Mouse (Mus musculus) lung, embryonic 16.5 days (tissue): ENCODE measurements around the gene Gsdma2. TPM values are rescaled to one million over a fixed set of nuclear protein-coding genes. Genes with fewer than 3 reads are reported as not detected.

Experiments used
- ATAC-seq: fragments of 200-750 bp; cut with Nextera tagmentation; 2 replicates; pipeline ENCODE4 v1.8.0; 2017; ENCODE audit warnings: low read depth, mild to moderate bottlenecking, moderate library complexity
- H3K27ac ChIP-seq: fragments of 300-500 bp; sonication (generic); 2 replicates; pipeline ENCODE4 v1.5.1; 2014; ENCODE audit warnings: mild to moderate bottlenecking, control low read depth, low read length
- H3K27me3 ChIP-seq: fragments of 300-500 bp; sonication (generic); 2 replicates; pipeline ENCODE4 v1.6.1; 2014; ENCODE audit warnings: low read depth, low read length, mixed read lengths; ENCODE audit not compliant: control insufficient read depth, insufficient read depth
- H3K36me3 ChIP-seq: fragments of 300-500 bp; sonication (generic); 2 replicates; pipeline ENCODE4 v1.6.1; 2014; ENCODE audit warnings: low read length; ENCODE audit not compliant: control insufficient read depth, insufficient read depth
- H3K4me1 ChIP-seq: fragments of 300-500 bp; sonication (generic); replicated peaks from 2 replicates; pipeline ENCODE4 v1.6.1; 2014; ENCODE audit warnings: low read length, mixed read lengths; ENCODE audit not compliant: control insufficient read depth, insufficient read depth
- H3K4me2 ChIP-seq: fragments of 300-500 bp; sonication (generic); 2 replicates; pipeline ENCODE4 v1.6.1; 2014; ENCODE audit warnings: low read depth, low read length, control low read depth
- H3K4me3 ChIP-seq: fragments of 300-500 bp; sonication (generic); 2 replicates; pipeline ENCODE4 v1.5.1; 2014; ENCODE audit warnings: mild to moderate bottlenecking, low read length, control low read depth
- H3K9ac ChIP-seq: fragments of 300-500 bp; sonication (generic); 2 replicates; pipeline ENCODE4 v1.6.1; 2014; ENCODE audit warnings: low read length, control low read depth
- H3K9me3 ChIP-seq: fragments of 300-500 bp; sonication (generic); 2 replicates; pipeline ENCODE4 v1.6.1; 2016; ENCODE audit warnings: low read length; ENCODE audit not compliant: control insufficient read depth
- WGBS: fragments of 180-500 bp; shearing (Covaris S2); extraction: QIAGEN DNeasy Blood & Tissue Kit; methylation state at CpG from one replicate; pipeline ENCODE4 v1.1.7; 2014; 5-methylcytosine and 5-hydroxymethylcytosine counted together
- polyA plus RNA-seq: library from polyadenylated mRNA; unstranded; fragments of >200 nt; fragmentation: Nextera tagmentation; extraction: Ambion mirVana; gene quantifications from 2 replicates; pipeline ENCODE4 v1.2.1, GENCODE M21; 2015

Gene Gsdma2
- polyA plus RNA-seq, 1 experiment from 2014 or later = not detected

DNA sequence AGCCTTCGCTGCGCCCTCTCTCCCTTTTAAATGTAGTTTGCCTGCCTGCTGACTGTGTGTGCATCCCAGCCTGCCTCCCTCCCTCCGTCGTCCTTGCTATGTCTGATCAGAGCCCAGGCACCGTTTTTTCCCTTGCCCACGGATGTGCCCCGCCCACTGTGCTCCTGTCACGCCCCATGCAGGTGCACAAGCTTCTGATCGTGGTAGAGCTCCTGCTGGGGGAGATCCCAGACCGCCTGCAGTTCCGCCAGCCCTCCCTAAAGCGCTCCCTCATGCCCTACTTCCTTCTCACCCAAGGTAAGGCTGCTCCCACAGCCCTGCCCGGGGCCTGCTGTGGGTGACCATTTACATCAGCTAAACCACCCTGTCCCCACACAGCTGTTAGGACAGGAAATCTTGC, 46.6 kb downstream of the Gsdma2 start:
- Histone ChIP-seq H3K4me3 (no peak overlapping the region), H3K9ac (no peak overlapping the region), H3K9me3 (no peaks in the 10 kb centered on the region), H3K27me3 (no peaks in the 10 kb centered on the region), H3K36me3 (peaks cover 51% of the 10 kb centered on the region), H3K4me2 (no peak overlapping the region), H3K4me1 (no peaks in the 10 kb centered on the region), H3K27ac (no peak overlapping the region)
- WGBS = 66% methylated on average over 13 of the region's 13 CpGs
- peak; percentile 18; the same call in 1 of the 2 replicates for ATAC-seq

DNA sequence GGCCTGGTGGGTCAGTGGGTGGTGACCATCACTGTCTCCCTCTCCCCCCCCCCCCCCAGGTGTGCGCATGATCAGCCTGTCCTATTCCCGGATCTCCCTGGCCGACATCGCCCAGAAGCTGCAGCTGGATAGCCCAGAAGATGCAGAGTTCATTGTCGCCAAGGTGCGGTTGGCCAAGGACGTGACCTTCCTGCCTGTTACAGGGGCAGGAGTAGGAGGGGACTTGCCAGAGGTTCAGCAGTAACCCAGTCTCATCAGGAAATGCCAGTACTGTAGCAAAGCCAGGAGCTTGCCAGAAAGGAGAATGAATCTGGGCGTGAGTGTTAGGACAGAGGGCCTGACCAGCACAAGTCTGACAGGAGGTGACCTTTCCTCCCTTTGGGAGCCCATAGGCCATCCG, 47.2 kb downstream of the Gsdma2 start:
- H3K36me3 ChIP-seq = peaks cover 48% of the 10 kb centered on the region
- no peaks in the 10 kb centered on the region for H3K9me3 ChIP-seq
- ATAC-seq = no peak
- H3K9ac ChIP-seq = no peak overlapping the region
- no peaks in the 10 kb centered on the region for H3K27me3 ChIP-seq
- no peaks in the 10 kb centered on the region for H3K4me1 ChIP-seq
- H3K4me3 ChIP-seq = no peak overlapping the region
- H3K4me2 ChIP-seq = no peak overlapping the region
- WGBS = 94% methylated on average over 9 of the region's 9 CpGs
- H3K27ac ChIP-seq = no peak overlapping the region

DNA sequence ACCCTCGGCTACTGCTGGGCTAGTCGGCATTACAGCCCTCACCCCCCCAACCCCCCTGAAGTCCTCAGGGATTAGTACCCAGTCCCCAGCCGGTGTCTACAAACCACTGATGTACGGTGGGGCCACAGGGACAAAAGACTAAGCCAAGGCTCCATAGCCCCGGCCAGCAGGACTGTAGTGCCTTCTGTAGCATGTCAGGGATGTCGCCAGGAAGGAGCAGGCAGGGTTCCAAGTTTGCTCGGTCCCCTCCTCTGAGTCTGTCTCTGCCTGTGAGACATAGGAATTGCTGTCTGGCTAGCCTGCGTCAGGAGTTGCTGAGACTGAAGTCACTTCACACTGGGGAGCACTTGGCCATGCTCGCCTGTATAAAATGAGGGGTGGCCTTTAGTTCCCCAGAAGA, 47.7 kb downstream of the Gsdma2 start:
- Histone ChIP-seq H3K4me2 (no peak overlapping the region), H3K4me1 (no peaks in the 10 kb centered on the region), H3K27me3 (no peaks in the 10 kb centered on the region), H3K4me3 (no peak overlapping the region), H3K27ac (no peak overlapping the region), H3K9me3 (no peaks in the 10 kb centered on the region), H3K36me3 (peaks cover 46% of the 10 kb centered on the region), H3K9ac (no peak overlapping the region)
- WGBS = 67% methylated on average over 9 of the region's 9 CpGs
- no peak for ATAC-seq

DNA sequence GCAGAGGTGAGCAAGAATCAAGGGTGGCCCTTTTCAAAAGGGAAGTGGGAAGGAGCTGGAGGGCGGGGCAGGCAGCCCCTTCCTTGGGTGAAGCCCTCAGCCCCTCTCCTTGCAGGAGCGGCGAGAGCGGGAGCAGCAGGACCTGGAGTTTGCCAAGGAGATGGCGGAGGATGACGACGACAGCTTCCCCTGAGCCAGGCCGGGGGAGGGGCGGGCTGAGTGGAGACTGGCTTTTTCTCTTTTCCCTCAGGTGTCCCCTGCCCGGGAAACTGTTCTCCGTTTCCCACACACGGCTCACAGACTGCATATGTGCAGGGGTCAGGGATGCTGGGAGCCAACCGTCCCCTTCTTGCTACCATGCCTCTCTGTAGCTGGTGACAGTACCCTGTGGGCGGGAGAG, 48.8 kb downstream of the Gsdma2 start:
- Histone ChIP-seq H3K4me3 (no peak overlapping the region), H3K36me3 (peaks cover 36% of the 10 kb centered on the region), H3K27me3 (no peaks in the 10 kb centered on the region), H3K4me1 (no peaks in the 10 kb centered on the region), H3K4me2 (no peak overlapping the region), H3K27ac (no peak overlapping the region), H3K9ac (no peak overlapping the region), H3K9me3 (no peaks in the 10 kb centered on the region)
- WGBS = 61% methylated on average over 13 of the region's 14 CpGs
- ATAC-seq = no peak

DNA sequence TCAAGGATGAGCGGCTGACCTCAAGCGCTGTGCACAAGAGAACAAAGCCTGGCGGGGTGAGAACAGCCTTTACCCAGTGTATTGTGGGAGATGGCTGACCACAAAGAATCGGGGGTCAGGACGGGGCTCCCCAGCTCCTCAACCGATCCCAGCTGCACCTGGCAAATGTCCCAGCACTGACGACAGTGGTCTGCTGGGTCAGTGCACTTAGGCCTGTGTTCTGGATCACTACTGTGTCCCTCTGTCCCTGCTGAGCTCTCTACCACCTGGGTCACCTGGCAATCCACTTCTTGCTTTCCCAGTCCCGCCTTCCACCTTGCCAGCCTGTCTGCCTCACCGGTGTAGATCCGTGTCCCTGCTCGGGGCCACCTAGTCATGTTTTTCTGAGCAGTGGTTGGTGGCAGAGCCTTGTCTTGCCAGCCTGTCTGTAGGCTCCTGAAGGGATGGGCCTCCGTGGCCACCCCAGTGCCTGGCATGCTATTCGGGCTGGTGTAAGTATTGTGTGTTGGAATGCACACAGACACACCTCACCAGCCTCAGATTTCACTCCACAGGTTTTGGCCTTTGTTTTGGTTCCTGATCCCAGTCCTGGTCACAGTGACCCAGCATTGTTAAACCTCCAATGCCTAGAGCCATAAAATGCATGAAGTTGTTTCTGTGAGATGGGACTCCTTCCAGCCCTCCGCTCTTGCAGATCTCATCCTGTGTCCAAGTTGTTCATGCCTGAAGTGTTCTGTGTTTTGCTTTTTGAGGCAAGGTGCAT, 50.1 kb downstream of the Gsdma2 start:
- H3K27ac ChIP-seq = no peak overlapping the region
- H3K4me3 ChIP-seq = no peak overlapping the region
- no peak overlapping the region for H3K4me2 ChIP-seq
- peaks cover 25% of the 10 kb centered on the region for H3K36me3 ChIP-seq
- no peaks in the 10 kb centered on the region for H3K27me3 ChIP-seq
- ATAC-seq = no peak
- no peak overlapping the region for H3K9ac ChIP-seq
- 78% methylated on average over 14 of the region's 14 CpGs for WGBS
- no peaks in the 10 kb centered on the region for H3K9me3 ChIP-seq
- H3K4me1 ChIP-seq = 0 out of 2 replicates have a peak, but pooled peaks cover 5% of the 10 kb centered on the region

DNA sequence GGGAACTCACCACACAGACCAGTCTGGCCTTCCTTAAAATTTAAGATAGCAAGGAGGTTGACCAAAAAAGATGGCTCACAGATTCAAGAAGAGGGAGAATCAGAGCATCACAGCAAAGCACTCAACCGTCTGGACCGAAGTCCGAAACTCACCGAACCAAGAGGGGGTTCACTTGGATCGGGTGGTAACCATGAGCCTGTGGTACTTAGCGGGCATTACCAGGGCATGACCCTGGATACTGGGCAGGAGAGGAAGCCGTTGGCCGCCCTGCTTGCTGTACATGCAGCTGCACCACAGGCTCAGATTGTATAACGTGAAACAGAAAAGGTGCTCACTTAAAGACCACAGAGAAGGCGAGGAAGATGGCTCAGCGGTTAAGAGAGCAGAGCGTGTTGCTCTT, 50.7 kb downstream of the Gsdma2 start:
- H3K27me3 ChIP-seq = no peaks in the 10 kb centered on the region
- H3K9me3 ChIP-seq = no peaks in the 10 kb centered on the region
- peaks cover 21% of the 10 kb centered on the region for H3K36me3 ChIP-seq
- 87% methylated on average over 12 of the region's 12 CpGs for WGBS
- H3K4me2 ChIP-seq = no peak overlapping the region
- H3K9ac ChIP-seq = no peak overlapping the region
- 0 out of 2 replicates have a peak, but pooled peaks cover 7% of the 10 kb centered on the region for H3K4me1 ChIP-seq
- no peak overlapping the region for H3K27ac ChIP-seq
- no peak for ATAC-seq
- H3K4me3 ChIP-seq = no peak overlapping the region

DNA sequence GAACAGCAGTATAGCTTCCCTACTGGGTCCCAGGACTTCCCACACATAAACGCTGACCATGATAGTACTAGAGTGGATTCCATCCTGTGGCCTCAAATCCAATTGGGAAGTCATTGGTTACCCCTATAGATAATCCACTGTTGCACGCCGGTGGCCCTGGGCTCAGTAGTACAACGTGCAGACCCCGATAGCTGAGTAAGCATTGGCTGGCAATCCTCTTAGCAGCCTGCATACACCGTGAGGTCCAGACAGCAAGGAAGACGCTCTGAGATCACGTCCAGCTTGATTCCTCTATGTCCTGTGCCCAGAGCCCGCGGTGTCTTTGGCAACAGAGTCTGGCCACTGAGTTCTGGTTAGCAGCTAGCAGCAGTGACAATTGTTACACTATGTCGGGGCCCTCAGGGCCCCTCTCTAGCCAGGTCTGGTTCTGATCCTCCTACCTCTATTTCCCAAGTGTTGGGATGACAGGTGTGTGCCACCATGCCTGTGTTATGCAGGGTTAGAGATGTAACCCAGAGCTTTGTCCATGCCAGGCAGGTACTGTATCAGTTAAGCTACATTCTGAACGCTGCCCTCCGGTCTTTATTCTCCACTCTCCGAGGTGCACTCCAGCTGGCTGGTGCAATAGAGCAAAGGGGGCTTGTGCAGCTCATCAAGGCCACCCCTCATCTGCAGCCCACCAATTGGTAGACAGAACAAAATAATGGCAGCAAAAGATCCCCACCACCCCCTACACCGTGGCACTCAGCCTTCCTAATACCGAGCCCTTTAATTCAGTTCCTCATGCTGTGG, 52.5 kb downstream of the Gsdma2 start:
- Histone ChIP-seq H3K4me1 (0 out of 2 replicates have a peak, but pooled peaks cover 7% of the 10 kb centered on the region), H3K27ac (no peak overlapping the region), H3K36me3 (peaks cover 14% of the 10 kb centered on the region), H3K4me2 (no peak overlapping the region), H3K4me3 (no peak overlapping the region), H3K9ac (no peak overlapping the region), H3K27me3 (no peaks in the 10 kb centered on the region), H3K9me3 (no peaks in the 10 kb centered on the region)
- WGBS = 79% methylated on average over 16 of the region's 16 CpGs
- ATAC-seq = no peak

DNA sequence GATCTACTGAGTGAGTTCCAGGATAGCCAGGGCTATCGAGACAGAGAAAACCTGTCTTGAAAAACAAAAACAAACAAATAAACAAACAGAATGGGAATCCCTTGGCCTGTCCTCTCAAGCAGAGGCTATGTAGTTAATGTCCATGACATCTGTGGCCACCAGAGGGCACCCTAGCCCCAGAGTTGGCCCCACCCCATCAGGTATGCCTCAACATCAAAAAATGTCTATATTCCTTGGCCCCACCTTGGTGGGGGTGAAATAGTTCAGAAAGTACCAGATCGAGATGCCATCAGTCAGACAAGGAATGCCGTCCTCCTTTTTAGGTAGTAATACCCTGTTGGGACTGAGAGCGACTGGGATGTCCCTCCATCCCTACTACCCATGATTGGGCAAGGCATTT, 53.4 kb downstream of the Gsdma2 start:
- no peak overlapping the region for H3K27ac ChIP-seq
- H3K4me2 ChIP-seq = no peak overlapping the region
- peaks cover 12% of the 10 kb centered on the region for H3K36me3 ChIP-seq
- H3K4me1 ChIP-seq = 0 out of 2 replicates have a peak, but pooled peaks cover 7% of the 10 kb centered on the region
- peak; percentile 69 for ATAC-seq
- no peaks in the 10 kb centered on the region for H3K27me3 ChIP-seq
- no peak overlapping the region for H3K4me3 ChIP-seq
- no peak overlapping the region for H3K9ac ChIP-seq
- no peaks in the 10 kb centered on the region for H3K9me3 ChIP-seq
- WGBS = 31% methylated on average over 4 of the region's 4 CpGs

DNA sequence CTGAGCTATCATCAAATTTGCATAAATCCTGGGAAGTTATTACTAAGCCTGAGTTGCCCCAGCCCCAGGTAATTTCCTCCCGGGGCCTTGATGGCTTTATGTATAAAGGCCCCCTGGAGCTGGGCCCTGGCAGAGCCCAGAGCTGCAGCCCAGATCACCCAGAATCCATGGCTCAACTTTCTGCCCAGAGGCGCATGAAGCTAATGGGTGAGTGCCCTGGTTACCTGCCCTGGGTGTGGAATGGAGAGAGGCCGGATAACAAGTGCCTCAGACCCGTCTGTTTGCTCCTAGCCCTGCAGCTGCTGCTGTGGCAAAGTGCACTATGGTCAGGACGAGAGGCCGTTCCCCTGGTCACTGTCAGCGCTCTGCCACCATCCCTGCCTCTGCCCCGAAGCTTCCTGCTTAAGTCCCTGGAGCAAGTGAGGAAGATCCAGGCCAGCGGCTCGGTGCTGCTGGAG, 54.7 kb downstream of the Gsdma2 start, which contains the start of gene Csf3:
Csf3 (plus strand) TSS at position 51 of the 458 bp plus-strand sequence.
- no peak for ATAC-seq
- H3K36me3 ChIP-seq = peaks cover 15% of the 10 kb centered on the region
- no peaks in the 10 kb centered on the region for H3K27me3 ChIP-seq
- 0 out of 2 replicates have a peak within 1 kb of the TSS, but pooled peaks have one; percentile 6 for H3K9ac ChIP-seq
- H3K4me3 ChIP-seq = no peak within 1 kb of the TSS
- no peaks in the 10 kb centered on the region for H3K9me3 ChIP-seq
- no peak within 1 kb of the TSS for H3K27ac ChIP-seq
- H3K4me2 ChIP-seq = no peak within 1 kb of the TSS
- 0 out of 2 replicates have a peak, but pooled peaks cover 7% of the 10 kb centered on the region for H3K4me1 ChIP-seq
- WGBS = 36% methylated on average over 10 of the region's 10 CpGs
